ENCODE assay signal across 8 mouse cellular contexts in the genomic region with DNA sequence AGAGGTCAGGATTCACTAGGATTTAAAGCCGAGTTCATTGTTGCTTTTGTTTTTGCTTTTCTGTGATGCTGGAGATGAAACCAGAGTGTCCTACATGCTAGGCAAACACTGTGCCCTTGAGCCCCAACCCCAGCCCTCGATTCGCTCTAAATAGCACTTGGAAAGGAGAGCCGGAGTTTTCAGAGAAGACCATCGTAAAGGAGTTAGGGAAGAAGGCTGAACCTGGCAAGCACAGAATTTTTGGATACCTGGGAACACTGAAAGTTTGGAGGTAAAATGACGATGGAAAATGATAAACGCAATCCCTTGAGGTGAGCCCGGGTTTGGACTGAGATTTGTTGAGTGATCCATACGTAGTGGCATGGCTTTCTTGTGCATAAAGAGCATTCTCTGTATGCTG. TPM values are rescaled to one million over a fixed set of nuclear protein-coding genes. Genes with fewer than 3 reads are reported as not detected.
A peak's percentile ranks its signal among the peaks of the same experiment; 100 is the strongest.
DNase-seq lines count a peak whose midpoint lies in the region; ATAC-seq and TF ChIP-seq lines count a peak whose summit lies in the region.

No protein-coding gene starts in this region.

- no peak overlapping the region; the same call in 1 of the 2 replicates for H3K9ac ChIP-seq in lung, embryonic 15.5 days
- no peak overlapping the region for H3K9ac ChIP-seq in liver, embryonic 11.5 days (ENCODE audit: low read depth, low read length)
- no peak overlapping the region for H3K9ac ChIP-seq in stomach, embryonic 15.5 days

- no peak overlapping the region for H3K27ac ChIP-seq in cerebellum, adult 2 months (ENCODE audit: insufficient read depth, low read length)
- no peak overlapping the region for H3K27ac ChIP-seq in lung, embryonic 15.5 days
- no peak overlapping the region for H3K27ac ChIP-seq in liver, embryonic 11.5 days (ENCODE audit: low read depth, low read length)
- H3K27ac ChIP-seq in stomach, embryonic 15.5 days, result no peak overlapping the region

- no peaks in the 10 kb centered on the region for H3K36me3 ChIP-seq in lung, embryonic 15.5 days
- H3K36me3 ChIP-seq in liver, embryonic 11.5 days (ENCODE audit: control insufficient read depth, insufficient read depth, low read length), result no peaks in the 10 kb centered on the region
- H3K36me3 ChIP-seq in stomach, embryonic 15.5 days, result no peaks in the 10 kb centered on the region

- no peaks in the 10 kb centered on the region for H3K27me3 ChIP-seq in cerebellum, adult 2 months (ENCODE audit: control insufficient read depth, insufficient read depth, low read length)
- no peaks in the 10 kb centered on the region for H3K27me3 ChIP-seq in lung, embryonic 15.5 days
- H3K27me3 ChIP-seq in liver, embryonic 11.5 days (replicated peaks; ENCODE audit: control insufficient read depth, insufficient read depth, low read length), result peaks cover 19% of the 10 kb centered on the region
- no peaks in the 10 kb centered on the region for H3K27me3 ChIP-seq in stomach, embryonic 15.5 days (replicated peaks)

- H3K4me1 ChIP-seq in cerebellum, adult 2 months (ENCODE audit: control insufficient read depth, insufficient read depth, low read length), result peaks cover 3% of the 10 kb centered on the region; the same call in 1 of the 2 replicates
- H3K4me1 ChIP-seq in lung, embryonic 15.5 days, result peaks cover 40% of the 10 kb centered on the region
- H3K4me1 ChIP-seq in liver, embryonic 11.5 days (replicated peaks; ENCODE audit: control insufficient read depth, insufficient read depth, low read length), result peaks cover 10% of the 10 kb centered on the region; the same call in 1 of the 2 replicates
- H3K4me1 ChIP-seq in stomach, embryonic 15.5 days, result peaks cover 17% of the 10 kb centered on the region

- peak overlapping the region; percentile 74 for H3K4me3 ChIP-seq in cerebellum, adult 2 months (replicated peaks; ENCODE audit: insufficient read depth, low read depth, low read length)
- H3K4me3 ChIP-seq in lung, embryonic 15.5 days, result peak overlapping the region; percentile 64
- peak overlapping the region; percentile 62 for H3K4me3 ChIP-seq in liver, embryonic 11.5 days (ENCODE audit: low read depth, low read length)
- peak overlapping the region; percentile 61; the same call in 1 of the 2 replicates for H3K4me3 ChIP-seq in stomach, embryonic 15.5 days (replicated peaks)

- no peak for TF ChIP-seq POLR2A in cerebellum, adult 2 months (IDR thresholded peaks at IDR 0.05; ENCODE audit: borderline replicate concordance, insufficient read depth, low read length)

- no peaks in the 10 kb centered on the region for H3K9me3 ChIP-seq in lung, embryonic 15.5 days
- H3K9me3 ChIP-seq in liver, embryonic 11.5 days (ENCODE audit: control insufficient read depth, low read length), result no peaks in the 10 kb centered on the region
- H3K9me3 ChIP-seq in stomach, embryonic 15.5 days, result no peaks in the 10 kb centered on the region

- H3K4me2 ChIP-seq in lung, embryonic 15.5 days, result peak overlapping the region; percentile 100
- H3K4me2 ChIP-seq in liver, embryonic 11.5 days, result peak overlapping the region; percentile 92
- peak overlapping the region; percentile 95 for H3K4me2 ChIP-seq in stomach, embryonic 15.5 days

- no peak for ATAC-seq in lung, embryonic 15.5 days (ENCODE audit: borderline replicate concordance, extremely low read depth, low FRiP score, low TSS enrichment)
- no peak for ATAC-seq in liver, embryonic 11.5 days (replicated peaks; ENCODE audit: low FRiP score)
- no peak for ATAC-seq in stomach, embryonic 15.5 days (ENCODE audit: insufficient read depth, low FRiP score, low read depth)

- 33% methylated on average over 9 of the region's 9 CpGs for WGBS in cerebellum, adult 2 months
- WGBS in lung, embryonic 15.5 days, result 21% methylated on average over 9 of the region's 9 CpGs
- 39% methylated on average over 9 of the region's 9 CpGs for WGBS in liver, embryonic 11.5 days
- WGBS in stomach, embryonic 15.5 days, result 28% methylated on average over 9 of the region's 9 CpGs

- TF ChIP-seq CTCF in cerebellum, adult 2 months (IDR thresholded peaks at IDR 0.05; ENCODE audit: borderline replicate concordance, insufficient read depth, low read depth, low read length), result no peak

- no peak for DNase-seq in cerebellum, adult 2 months
- DNase-seq in cerebellum, postnatal 10 days, result no peak
- no peak for DNase-seq in lung, postnatal 10 days
- DNase-seq in liver, embryonic 11.5 days (ENCODE audit: low spot score), result no peak
- DNase-seq in layer of hippocampus, adult 18-20 months (ENCODE audit: low spot score in 2 of 2), result no peak
- no peak for DNase-seq in layer of hippocampus, adult 8-10 months (ENCODE audit: low spot score in 2 of 2)

RNA-seq across cellular contexts. Expression of gene Sema4g, which starts 0.6 kb away (rescaled TPM):
- polyA plus RNA-seq in cerebellum, adult 2 months (2012; rRNA removed), result 90.3 and 101 TPM in 2 replicates
- polyA plus RNA-seq in lung, embryonic 15.5 days (2015; fragmentation: Nextera tagmentation; extraction: Ambion mirVana), result 1.3 and 1.7 TPM in 2 replicates
- 4.7 and 4.9 TPM in 2 replicates for polyA plus RNA-seq in liver, embryonic 11.5 days (2014; fragmentation: Nextera tagmentation; extraction: Ambion mirVana)
- 6.5 and 7.4 TPM in 2 replicates for polyA plus RNA-seq in stomach, embryonic 15.5 days (2015; fragmentation: Nextera tagmentation; extraction: Ambion mirVana)
- 10 to 100 TPM; 19.1 to 20.8 TPM for total RNA-seq in layer of hippocampus, adult 18-20 months (2021)
- total RNA-seq in layer of hippocampus, adult 8-10 months (2022), result 10 to 100 TPM; 25.4 to 27.7 (median 26.1) TPM

RNA-seq across cellular contexts. Expression of gene Twnk, which starts 17.1 kb away (rescaled TPM):
- polyA plus RNA-seq in cerebellum, adult 2 months (2012; rRNA removed), result 11.2 and 11.7 TPM in 2 replicates
- polyA plus RNA-seq in lung, embryonic 15.5 days (2015; fragmentation: Nextera tagmentation; extraction: Ambion mirVana), result 17.8 and 20.8 TPM in 2 replicates
- polyA plus RNA-seq in liver, embryonic 11.5 days (2014; fragmentation: Nextera tagmentation; extraction: Ambion mirVana), result 24.9 and 25.1 TPM in 2 replicates
- 18.3 and 19.8 TPM in 2 replicates for polyA plus RNA-seq in stomach, embryonic 15.5 days (2015; fragmentation: Nextera tagmentation; extraction: Ambion mirVana)
- 10 to 100 TPM; 15.6 to 16.5 TPM for total RNA-seq in layer of hippocampus, adult 18-20 months (2021)
- 10 to 100 TPM; 13.3 to 16.3 (median 14.8) TPM for total RNA-seq in layer of hippocampus, adult 8-10 months (2022)

RNA-seq across cellular contexts. Expression of gene Mrpl43, which starts 17.9 kb away (rescaled TPM):
- polyA plus RNA-seq in cerebellum, adult 2 months (2012; rRNA removed), result 86.7 and 88.3 TPM in 2 replicates
- polyA plus RNA-seq in lung, embryonic 15.5 days (2015; fragmentation: Nextera tagmentation; extraction: Ambion mirVana), result 70.1 and 70.8 TPM in 2 replicates
- polyA plus RNA-seq in liver, embryonic 11.5 days (2014; fragmentation: Nextera tagmentation; extraction: Ambion mirVana), result 62.2 and 65.3 TPM in 2 replicates
- 70.4 and 71.2 TPM in 2 replicates for polyA plus RNA-seq in stomach, embryonic 15.5 days (2015; fragmentation: Nextera tagmentation; extraction: Ambion mirVana)
- 10 to 100 TPM; 40.6 to 42.2 TPM for total RNA-seq in layer of hippocampus, adult 18-20 months (2021)
- 10 to 100 TPM; 31.8 to 45.4 (median 39.1) TPM for total RNA-seq in layer of hippocampus, adult 8-10 months (2022)

RNA-seq across cellular contexts. Expression of gene Lzts2, which starts 25.9 kb away (rescaled TPM):
- 54.1 and 56.3 TPM in 2 replicates for polyA plus RNA-seq in cerebellum, adult 2 months (2012; rRNA removed)
- polyA plus RNA-seq in lung, embryonic 15.5 days (2015; fragmentation: Nextera tagmentation; extraction: Ambion mirVana), result 75.9 and 81.8 TPM in 2 replicates
- 28.6 and 31.4 TPM in 2 replicates for polyA plus RNA-seq in liver, embryonic 11.5 days (2014; fragmentation: Nextera tagmentation; extraction: Ambion mirVana)
- polyA plus RNA-seq in stomach, embryonic 15.5 days (2015; fragmentation: Nextera tagmentation; extraction: Ambion mirVana), result 65.5 and 69.9 TPM in 2 replicates
- total RNA-seq in layer of hippocampus, adult 18-20 months (2021), result 10 to 100 TPM; 32.0 to 35.6 TPM
- total RNA-seq in layer of hippocampus, adult 8-10 months (2022), result 10 to 100 TPM; 31.0 to 38.3 (median 33.3) TPM

RNA-seq across cellular contexts. Expression of gene Pdzd7, which starts 57.2 kb away (rescaled TPM):
- polyA plus RNA-seq in cerebellum, adult 2 months (2012; rRNA removed), result 7.6 and 9.1 TPM in 2 replicates
- polyA plus RNA-seq in lung, embryonic 15.5 days (2015; fragmentation: Nextera tagmentation; extraction: Ambion mirVana), result 0.30 and 0.34 TPM in 2 replicates
- polyA plus RNA-seq in liver, embryonic 11.5 days (2014; fragmentation: Nextera tagmentation; extraction: Ambion mirVana), result 0.09 TPM in 1 of 2 replicates, not detected in the other
- 0.27 and 0.33 TPM in 2 replicates for polyA plus RNA-seq in stomach, embryonic 15.5 days (2015; fragmentation: Nextera tagmentation; extraction: Ambion mirVana)
- 1 to 10 TPM; 1.8 to 2.6 TPM for total RNA-seq in layer of hippocampus, adult 18-20 months (2021)
- total RNA-seq in layer of hippocampus, adult 8-10 months (2022), result 1 to 10 TPM; 3.1 to 3.8 (median 3.4) TPM

Comparison
In these comparisons a context has a peak if more than half of its experiments do, and no peak if none do; other contexts are left out.
1. RNA of gene Sema4g, which starts 0.6 kb away (polyA plus RNA-seq): 90.3 to 101 TPM in cerebellum, adult 2 months; 6.5 to 7.4 TPM in stomach, embryonic 15.5 days, 4.7 to 4.9 TPM in liver, embryonic 11.5 days and 1.3 to 1.7 TPM in lung, embryonic 15.5 days; every median in the first group is over 10 times any median in the second.
2. Peak in every context shown above with its lines, with median percentiles within 50 percentile points of each other: H3K4me3 ChIP-seq and H3K4me2 ChIP-seq.